Mouse (Mus musculus): ENCODE measurements around the gene Cpn1. TPM values are rescaled to one million over a fixed set of nuclear protein-coding genes. Genes with fewer than 3 reads are reported as not detected.

Gene Cpn1
- 0.14 and 0.28 TPM in 2 replicates for polyA plus RNA-seq (2014; fragmentation: Nextera tagmentation; extraction: Ambion mirVana)

- H3K36me3 ChIP-seq (ENCODE audit: control insufficient read depth, insufficient read depth, low read length) = no peaks in the 10 kb centered on the region
- no peaks in the 10 kb centered on the region for H3K4me1 ChIP-seq (ENCODE audit: control insufficient read depth, insufficient read depth, low read length)
- WGBS = 20% methylated on average over 30 of the region's 30 CpGs
- peak within 1 kb of the TSS; percentile 19 for H3K4me2 ChIP-seq
- no peaks in the 10 kb centered on the region for H3K9me3 ChIP-seq (ENCODE audit: control insufficient read depth, low read length)
- no peak within 1 kb of the TSS for H3K27ac ChIP-seq (ENCODE audit: low read depth, low read length)
- ATAC-seq (ENCODE audit: low FRiP score) (no peak), DNase-seq (ENCODE audit: low spot score, missing footprints) (peak; percentile 89)
- H3K27me3 ChIP-seq (ENCODE audit: control insufficient read depth, insufficient read depth, low read length) = no peaks in the 10 kb centered on the region
- no peak within 1 kb of the TSS for H3K4me3 ChIP-seq (ENCODE audit: low read depth, low read length)
- 0 out of 2 replicates have a peak within 1 kb of the TSS, but pooled peaks have one; percentile 1 for H3K9ac ChIP-seq (ENCODE audit: low read length)
Observed at GRCm38 (mm10) chr19:43986069-43986794, at the start of gene Cpn1. Cpn1 (minus strand) TSS chr19:43986556.

DNA sequence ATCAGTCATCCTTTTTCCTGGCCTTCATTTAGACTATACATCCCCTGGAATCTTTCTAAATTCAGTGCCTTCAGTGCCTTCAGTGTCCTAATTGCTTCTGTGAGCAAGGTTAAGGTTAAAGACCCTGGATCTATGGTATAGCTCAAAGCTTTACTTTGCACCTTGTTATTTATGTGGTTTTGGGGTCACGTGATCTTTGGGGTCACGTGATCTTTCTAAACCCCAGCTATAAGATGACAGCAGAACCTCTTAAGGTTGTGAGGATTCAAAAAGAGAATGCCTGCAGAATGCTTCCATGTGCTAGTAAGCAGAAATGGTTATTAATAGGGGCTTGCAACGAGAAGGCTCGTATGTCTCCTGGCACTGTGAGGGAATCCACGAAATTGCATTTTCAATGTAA is 47.0 kb upstream of the Cpn1 start:
- peaks cover 3% of the 10 kb centered on the region; the same call in 1 of the 2 replicates for H3K36me3 ChIP-seq (ENCODE audit: control insufficient read depth, insufficient read depth, low read length)
- no peak overlapping the region for H3K27ac ChIP-seq (ENCODE audit: low read depth, low read length)
- H3K9me3 ChIP-seq (ENCODE audit: control insufficient read depth, low read length) = no peaks in the 10 kb centered on the region
- no peak overlapping the region for H3K9ac ChIP-seq (ENCODE audit: low read length)
- no peaks in the 10 kb centered on the region for H3K4me1 ChIP-seq (ENCODE audit: control insufficient read depth, insufficient read depth, low read length)
- H3K27me3 ChIP-seq (ENCODE audit: control insufficient read depth, insufficient read depth, low read length) = no peaks in the 10 kb centered on the region
- 96% methylated on average over 5 of the region's 5 CpGs for WGBS
- DNase-seq (ENCODE audit: low spot score, missing footprints) (no peak), ATAC-seq (ENCODE audit: low FRiP score) (no peak)
- no peak overlapping the region for H3K4me3 ChIP-seq (ENCODE audit: low read depth, low read length)
- H3K4me2 ChIP-seq = no peak overlapping the region

DNA sequence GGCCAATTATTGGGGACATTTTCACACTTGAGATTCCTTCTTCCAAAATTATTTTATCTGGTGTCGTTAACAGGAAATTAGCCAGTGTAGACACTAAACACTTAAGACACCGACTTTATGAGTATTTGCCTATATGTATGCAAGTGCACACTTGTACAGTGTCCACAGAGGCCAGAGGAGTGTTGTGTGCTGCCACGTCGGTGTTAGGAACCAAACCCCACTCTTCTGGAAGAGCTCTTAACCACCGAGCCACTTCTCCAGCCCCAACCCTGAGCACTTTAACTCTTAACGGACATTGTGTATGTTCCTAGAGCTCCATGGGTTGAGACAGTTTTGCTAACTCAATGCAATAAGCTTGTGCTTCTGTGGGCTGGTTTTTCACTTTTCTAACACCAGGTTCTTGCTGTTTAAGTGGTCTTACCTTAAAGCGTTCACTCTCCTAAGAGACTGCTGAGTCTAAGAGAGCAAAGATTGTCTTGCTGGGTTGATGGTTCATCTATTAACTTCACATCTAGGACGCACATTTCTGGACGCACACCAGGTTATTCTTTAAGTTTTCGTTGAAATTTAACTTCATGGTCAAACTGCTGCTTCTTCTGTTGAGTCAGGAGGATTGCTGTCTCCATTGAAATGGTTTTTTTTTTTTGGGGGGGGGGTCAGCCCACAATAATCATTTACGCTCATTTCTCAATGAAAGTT is 45.8 kb upstream of the Cpn1 start:
- Histone ChIP-seq H3K4me1 (ENCODE audit: control insufficient read depth, insufficient read depth, low read length) (no peaks in the 10 kb centered on the region), H3K4me3 (ENCODE audit: low read depth, low read length) (no peak overlapping the region), H3K9me3 (ENCODE audit: control insufficient read depth, low read length) (no peaks in the 10 kb centered on the region), H3K27ac (ENCODE audit: low read depth, low read length) (no peak overlapping the region), H3K27me3 (ENCODE audit: control insufficient read depth, insufficient read depth, low read length) (no peaks in the 10 kb centered on the region), H3K36me3 (ENCODE audit: control insufficient read depth, insufficient read depth, low read length) (peaks cover 3% of the 10 kb centered on the region; the same call in 1 of the 2 replicates), H3K9ac (ENCODE audit: low read length) (no peak overlapping the region), H3K4me2 (no peak overlapping the region)
- 92% methylated on average over 11 of the region's 11 CpGs for WGBS
- ATAC-seq (ENCODE audit: low FRiP score) (no peak), DNase-seq (ENCODE audit: low spot score, missing footprints) (no peak)

- Histone ChIP-seq H3K9ac (ENCODE audit: low read length) (no peak overlapping the region), H3K27ac (ENCODE audit: low read depth, low read length) (no peak overlapping the region), H3K4me3 (ENCODE audit: low read depth, low read length) (no peak overlapping the region), H3K27me3 (ENCODE audit: control insufficient read depth, insufficient read depth, low read length) (no peaks in the 10 kb centered on the region), H3K9me3 (ENCODE audit: control insufficient read depth, low read length) (no peaks in the 10 kb centered on the region), H3K4me2 (no peak overlapping the region), H3K4me1 (ENCODE audit: control insufficient read depth, insufficient read depth, low read length) (no peaks in the 10 kb centered on the region), H3K36me3 (ENCODE audit: control insufficient read depth, insufficient read depth, low read length) (no peaks in the 10 kb centered on the region)
- ATAC-seq (ENCODE audit: low FRiP score) (no peak), DNase-seq (ENCODE audit: low spot score, missing footprints) (no peak)
- 93% methylated on average over 5 of the region's 5 CpGs for WGBS
Observed at GRCm38 (mm10) chr19:44030024-44030423, 43.7 kb upstream of the Cpn1 start.

GRCm38 (mm10) chr19:44028972-44029371 is 42.6 kb upstream of the Cpn1 start, which contains the start of gene Cyp2c23:
Cyp2c23 (minus strand) TSS chr19:44029208.
- no peak for DNase-seq (ENCODE audit: low spot score, missing footprints)
- WGBS = 70% methylated on average over 7 of the region's 8 CpGs
- ATAC-seq (ENCODE audit: low FRiP score) = no peak
- Histone ChIP-seq H3K27ac (ENCODE audit: low read depth, low read length) (no peak within 1 kb of the TSS), H3K27me3 (ENCODE audit: control insufficient read depth, insufficient read depth, low read length) (no peaks in the 10 kb centered on the region), H3K9me3 (ENCODE audit: control insufficient read depth, low read length) (no peaks in the 10 kb centered on the region), H3K4me1 (ENCODE audit: control insufficient read depth, insufficient read depth, low read length) (no peaks in the 10 kb centered on the region), H3K9ac (ENCODE audit: low read length) (no peak within 1 kb of the TSS), H3K36me3 (ENCODE audit: control insufficient read depth, insufficient read depth, low read length) (no peaks in the 10 kb centered on the region), H3K4me3 (ENCODE audit: low read depth, low read length) (no peak within 1 kb of the TSS), H3K4me2 (no peak within 1 kb of the TSS)

DNA sequence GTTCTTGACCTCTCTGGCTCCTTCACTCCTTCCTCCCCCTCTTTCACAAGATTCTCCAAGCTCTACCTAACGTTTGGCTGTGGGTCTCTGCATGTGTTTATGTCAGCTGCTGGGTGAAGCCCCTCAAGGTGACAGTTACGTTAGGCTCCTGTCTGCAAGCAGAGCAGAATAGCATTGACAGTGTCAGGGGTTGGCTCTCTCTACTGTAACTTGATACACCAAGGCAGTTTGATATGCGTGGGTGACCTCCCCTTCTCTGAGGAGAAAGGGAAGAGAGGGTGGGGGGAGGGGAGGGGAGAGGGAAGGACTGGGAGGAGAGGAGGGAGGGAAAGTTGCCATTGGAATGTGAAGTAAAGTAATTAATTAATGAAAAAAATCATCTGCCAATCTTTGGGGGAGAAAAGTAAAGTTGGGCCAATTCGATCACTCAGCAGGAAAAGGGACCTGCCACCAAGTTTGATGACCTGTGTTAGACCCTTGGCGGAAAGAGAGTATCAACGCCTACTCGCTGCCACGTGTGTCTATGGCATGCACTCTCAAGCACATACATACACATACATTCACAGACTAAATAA is 40.7 kb upstream of the Cpn1 start:
- H3K9ac ChIP-seq (ENCODE audit: low read length) = no peak overlapping the region
- H3K27ac ChIP-seq (ENCODE audit: low read depth, low read length) = no peak overlapping the region
- 70% methylated on average over 8 of the region's 8 CpGs for WGBS
- H3K4me1 ChIP-seq (ENCODE audit: control insufficient read depth, insufficient read depth, low read length) = no peaks in the 10 kb centered on the region
- H3K4me2 ChIP-seq = no peak overlapping the region
- no peaks in the 10 kb centered on the region for H3K9me3 ChIP-seq (ENCODE audit: control insufficient read depth, low read length)
- H3K27me3 ChIP-seq (ENCODE audit: control insufficient read depth, insufficient read depth, low read length) = no peaks in the 10 kb centered on the region
- no peak for ATAC-seq (ENCODE audit: low FRiP score)
- no peaks in the 10 kb centered on the region for H3K36me3 ChIP-seq (ENCODE audit: control insufficient read depth, insufficient read depth, low read length)
- no peak overlapping the region for H3K4me3 ChIP-seq (ENCODE audit: low read depth, low read length)
- no peak for DNase-seq (ENCODE audit: low spot score, missing footprints)

GRCm38 (mm10) chr19:44024921-44025585 is 38.7 kb upstream of the Cpn1 start:
- WGBS = 89% methylated on average over 13 of the region's 13 CpGs
- no peak for ATAC-seq (ENCODE audit: low FRiP score)

GRCm38 (mm10) chr19:44023066-44023465 is 36.7 kb upstream of the Cpn1 start:
- no peak overlapping the region for H3K4me3 ChIP-seq (ENCODE audit: low read depth, low read length)
- H3K27ac ChIP-seq (ENCODE audit: low read depth, low read length) = no peak overlapping the region
- H3K27me3 ChIP-seq (ENCODE audit: control insufficient read depth, insufficient read depth, low read length) = no peaks in the 10 kb centered on the region
- ATAC-seq (ENCODE audit: low FRiP score) (no peak), DNase-seq (ENCODE audit: low spot score, missing footprints) (no peak)
- no peaks in the 10 kb centered on the region for H3K4me1 ChIP-seq (ENCODE audit: control insufficient read depth, insufficient read depth, low read length)
- no peaks in the 10 kb centered on the region for H3K36me3 ChIP-seq (ENCODE audit: control insufficient read depth, insufficient read depth, low read length)
- 71% methylated on average over 5 of the region's 5 CpGs for WGBS
- no peak overlapping the region for H3K4me2 ChIP-seq
- H3K9me3 ChIP-seq (ENCODE audit: control insufficient read depth, low read length) = no peaks in the 10 kb centered on the region
- no peak overlapping the region for H3K9ac ChIP-seq (ENCODE audit: low read length)

More at GRCm38 (mm10) chr19:44024921-44025585, 38.7 kb upstream of the Cpn1 start:
- no peaks in the 10 kb centered on the region for H3K9me3 ChIP-seq (ENCODE audit: control insufficient read depth, low read length)
- H3K36me3 ChIP-seq (ENCODE audit: control insufficient read depth, insufficient read depth, low read length) = no peaks in the 10 kb centered on the region
- no peak for DNase-seq (ENCODE audit: low spot score, missing footprints)
- no peak overlapping the region for H3K9ac ChIP-seq (ENCODE audit: low read length)
- no peak overlapping the region for H3K4me3 ChIP-seq (ENCODE audit: low read depth, low read length)
- no peak overlapping the region for H3K4me2 ChIP-seq
- no peaks in the 10 kb centered on the region for H3K27me3 ChIP-seq (ENCODE audit: control insufficient read depth, insufficient read depth, low read length)
- no peak overlapping the region for H3K27ac ChIP-seq (ENCODE audit: low read depth, low read length)
- H3K4me1 ChIP-seq (ENCODE audit: control insufficient read depth, insufficient read depth, low read length) = no peaks in the 10 kb centered on the region
